Mouse (Mus musculus) spleen, adult 2 months (tissue): ENCODE results near the gene Bcam.

Experiments used
- CTCF ChIP-seq: fragments of 200-500 bp; IDR thresholded peaks from 2 replicates; pipeline ENCODE4 v1.5.1; 2011; ENCODE audit warnings: mild to moderate bottlenecking, inconsistent platforms; ENCODE audit not compliant: insufficient read depth, insufficient read length, insufficient replicate concordance; ENCODE audit errors: extremely low read depth
- POLR2A ChIP-seq: fragments of 200-500 bp; IDR thresholded peaks from 2 replicates; pipeline ENCODE4 v1.6.1; 2011; ENCODE audit warnings: low read depth, low read length, inconsistent platforms

- no peak for TF ChIP-seq CTCF
- TF ChIP-seq POLR2A, result no peak
Observed at GRCm38 (mm10) chr7:19736389-19737057, 34.3 kb downstream of the Bcam start.
